Mouse (Mus musculus): ENCODE measurements around the gene Ccdc187.

Ccdc187 gene

DNA sequence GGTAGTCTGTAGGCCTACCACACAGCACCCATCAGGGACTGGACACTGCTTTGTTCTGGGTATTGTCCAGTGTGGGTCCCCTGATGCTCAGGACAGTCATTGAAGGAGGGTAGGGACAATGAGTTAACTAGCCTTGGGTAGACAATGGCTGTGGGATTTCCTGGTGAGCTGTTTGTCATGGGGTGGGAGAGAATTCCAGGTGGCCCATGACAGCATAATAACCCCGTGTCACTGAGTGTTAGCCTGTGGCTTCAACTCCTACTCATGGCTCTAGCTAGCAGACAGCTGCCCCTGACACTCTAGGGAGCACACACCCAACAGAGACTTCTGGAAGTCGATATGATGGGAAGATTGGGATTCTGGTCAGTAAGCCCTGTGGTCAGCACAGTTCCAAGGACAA is at the start of gene Ccdc187:
TSS of gene Ccdc187 (minus strand) at position 101 of the 400 bp plus-strand sequence.
- DNase-seq, result no peak

DNA sequence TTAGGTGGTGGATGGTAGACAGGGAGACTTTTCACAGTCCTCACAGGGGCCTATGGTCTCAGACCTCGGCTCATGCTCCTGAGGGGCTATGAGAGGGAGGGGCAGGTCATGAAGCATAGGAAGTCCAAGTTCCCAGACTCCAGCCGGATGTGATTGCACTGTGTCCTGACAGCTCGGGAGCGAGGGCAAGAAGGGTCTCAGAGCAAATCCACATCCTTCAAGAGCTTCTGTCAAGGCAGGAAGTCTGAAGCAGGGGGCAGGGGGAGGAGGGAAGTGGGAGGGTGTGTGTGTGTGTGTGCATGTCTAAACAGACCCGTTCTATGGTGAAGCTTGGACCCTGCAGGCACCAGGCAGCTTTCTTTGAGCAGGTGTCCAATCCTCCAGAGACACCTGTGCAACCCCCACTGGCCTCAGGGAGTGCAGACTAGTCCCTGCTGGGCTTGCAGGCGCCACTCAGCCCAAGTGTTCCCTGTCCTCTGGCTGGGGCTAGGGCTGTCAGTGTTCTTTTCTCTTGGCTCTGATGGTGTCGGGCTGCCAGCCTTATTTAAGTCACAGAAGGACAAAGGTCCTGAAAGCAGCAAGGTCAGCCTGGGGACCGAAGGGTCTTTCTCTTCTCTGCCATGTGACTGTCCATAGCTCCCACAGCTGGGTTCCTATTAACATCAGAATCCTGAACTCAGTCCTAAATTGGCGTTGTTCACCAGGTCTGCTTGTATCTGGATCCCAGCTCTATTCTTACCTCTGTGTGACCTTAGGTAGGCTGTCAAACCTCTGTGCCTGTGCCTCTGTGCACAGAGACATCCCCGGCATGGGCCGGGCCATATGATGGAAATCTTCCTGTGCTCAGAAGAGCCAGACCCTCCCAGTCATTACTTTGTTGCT is 48.5 kb upstream of the Ccdc187 start:
- DNase-seq, result no peak

DNA sequence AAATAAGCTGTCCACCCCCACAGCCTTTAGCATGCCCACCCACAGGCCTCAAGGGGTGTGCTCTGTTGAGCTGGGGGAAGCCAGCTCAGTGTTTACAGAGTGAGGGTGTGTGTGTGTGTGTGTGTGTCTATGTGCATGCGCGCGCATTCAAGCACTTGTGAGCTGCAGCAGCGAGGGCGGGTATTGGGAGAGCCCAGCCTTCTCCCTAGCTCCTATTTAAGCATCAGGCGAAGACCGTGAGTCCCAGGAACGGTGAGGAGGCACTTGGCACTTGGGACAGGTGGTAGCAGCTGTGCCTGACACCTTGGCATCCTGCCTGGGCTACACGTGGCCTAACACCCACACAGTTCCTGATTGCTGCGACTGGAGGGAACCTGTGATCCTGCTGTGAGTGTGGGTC is 47.7 kb upstream of the Ccdc187 start:
- DNase-seq, result peak; percentile 88

DNA sequence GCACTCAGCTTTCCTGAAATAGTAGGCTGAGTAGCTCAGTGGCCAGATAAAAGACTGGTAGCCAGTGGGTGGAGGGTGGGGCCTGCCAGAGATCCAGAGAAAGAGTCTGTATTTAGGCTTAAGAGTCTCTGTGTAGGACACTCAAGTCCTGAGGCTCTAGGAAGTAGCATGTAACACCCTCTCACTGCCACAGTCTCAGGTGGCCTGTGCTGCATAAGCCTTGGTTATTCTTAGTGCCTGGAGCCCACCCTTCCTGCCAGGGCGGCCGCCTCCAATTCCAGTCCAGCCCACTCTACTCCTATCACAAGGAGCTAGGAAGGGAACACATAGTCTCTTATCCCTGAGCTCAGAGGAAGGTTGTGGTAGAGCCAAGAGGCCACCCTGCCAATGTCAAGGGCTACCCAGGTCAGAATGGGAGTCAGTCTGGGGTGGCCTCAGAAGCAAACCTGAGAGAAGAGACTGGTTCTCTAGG is 47.2 kb upstream of the Ccdc187 start:
- peak; percentile 59 for DNase-seq

DNA sequence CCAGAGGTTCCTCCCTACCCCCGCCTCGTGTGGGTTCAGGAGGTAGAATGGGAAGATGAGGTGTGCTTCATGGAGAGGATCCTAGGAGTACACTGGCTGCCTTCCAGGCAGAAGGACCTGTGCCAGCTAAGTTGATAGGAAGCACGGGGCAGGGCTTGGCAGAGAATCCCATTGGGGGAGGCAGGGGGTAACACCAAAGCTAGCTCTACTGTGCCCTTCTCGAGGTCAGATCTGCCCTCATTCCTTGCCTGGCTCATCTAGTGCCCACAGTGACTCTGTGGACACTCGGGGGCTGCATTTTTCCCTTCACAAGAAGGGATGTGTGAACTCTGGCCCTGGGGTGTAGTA is 44.8 kb upstream of the Ccdc187 start:
- DNase-seq, result no peak

DNA sequence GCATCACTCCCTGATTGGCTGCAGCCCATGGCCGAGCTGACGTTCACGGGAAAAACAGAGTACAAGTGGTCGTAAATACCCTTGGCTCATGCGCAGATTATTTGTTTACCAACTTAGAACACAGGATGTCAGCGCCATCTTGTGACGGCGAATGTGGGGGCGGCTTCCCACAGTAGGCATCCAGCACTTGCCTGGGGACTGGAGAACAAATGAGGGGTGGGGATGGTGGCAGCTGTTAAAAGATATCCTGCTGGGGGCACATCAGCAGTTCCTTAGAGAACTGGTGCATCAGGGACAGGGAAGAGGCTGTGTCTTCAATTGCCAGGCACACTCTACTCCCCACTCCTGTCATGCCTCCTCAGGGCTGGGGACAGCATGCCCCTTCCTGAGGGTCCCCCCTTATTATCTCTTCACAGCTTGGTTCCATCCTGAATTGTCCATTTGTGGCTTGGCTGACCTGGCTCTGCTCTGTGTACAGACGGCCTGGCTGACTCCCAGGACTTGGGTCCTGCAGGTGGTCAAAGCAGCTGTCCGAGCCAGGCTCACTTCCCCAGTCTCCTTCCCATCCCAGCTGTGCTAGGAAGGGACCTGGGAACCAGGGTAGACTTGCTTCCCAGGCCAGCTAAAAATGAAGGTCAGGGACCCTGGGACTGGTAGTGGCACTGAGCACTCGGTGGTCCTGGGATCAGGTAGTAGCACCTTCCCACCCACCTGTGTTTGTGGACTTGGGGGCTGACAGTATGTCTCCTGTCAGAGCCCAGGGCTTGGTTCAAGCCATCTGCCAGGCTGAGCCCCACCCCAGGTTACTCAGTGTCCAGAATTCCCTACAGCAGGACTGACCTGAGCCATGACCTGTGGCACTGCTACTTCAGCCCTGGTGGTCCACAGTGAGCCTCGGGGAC is 44.2 kb upstream of the Ccdc187 start:
- no peak for DNase-seq

DNA sequence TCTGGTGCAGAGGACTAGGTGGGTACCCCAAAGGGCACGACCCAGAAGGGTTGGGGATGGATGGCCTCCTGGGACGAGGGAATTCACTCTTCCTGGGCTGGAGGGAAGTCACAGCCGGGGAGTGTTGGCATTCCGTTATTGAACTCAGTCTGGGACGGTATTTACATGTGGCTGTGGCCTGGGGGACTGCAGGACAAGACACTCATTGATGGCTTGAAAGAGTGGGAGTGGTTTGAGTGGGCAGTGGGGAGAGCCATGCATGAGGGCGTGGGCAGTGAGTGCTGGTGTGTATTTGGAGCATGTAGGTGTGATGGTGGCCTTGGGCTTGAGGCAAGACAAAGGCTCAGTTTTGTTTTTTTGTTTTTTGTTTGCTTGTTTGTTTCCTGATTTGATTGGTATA is 36.3 kb upstream of the Ccdc187 start:
- no peak for DNase-seq

DNA sequence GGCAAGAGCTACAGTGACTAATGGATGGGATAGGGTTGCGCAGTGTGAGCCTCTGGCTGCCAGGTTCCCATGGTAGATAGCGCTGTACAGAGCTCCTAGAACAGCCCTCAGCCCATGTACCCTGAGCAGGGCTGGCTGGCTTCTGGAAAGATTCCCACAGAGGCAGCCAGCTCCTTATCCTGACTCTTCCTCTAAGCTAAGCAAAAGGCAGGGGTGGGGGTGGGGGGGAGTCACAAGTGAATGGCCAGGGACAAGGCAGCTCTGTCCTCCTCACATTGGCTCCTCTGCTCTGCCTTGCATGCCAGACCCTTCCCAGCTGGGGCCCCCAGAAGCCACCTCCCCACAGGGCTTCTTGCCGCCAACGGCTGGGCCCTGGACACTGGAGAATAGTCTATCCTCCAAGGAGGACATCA is 35.7 kb upstream of the Ccdc187 start:
- no peak for DNase-seq

DNA sequence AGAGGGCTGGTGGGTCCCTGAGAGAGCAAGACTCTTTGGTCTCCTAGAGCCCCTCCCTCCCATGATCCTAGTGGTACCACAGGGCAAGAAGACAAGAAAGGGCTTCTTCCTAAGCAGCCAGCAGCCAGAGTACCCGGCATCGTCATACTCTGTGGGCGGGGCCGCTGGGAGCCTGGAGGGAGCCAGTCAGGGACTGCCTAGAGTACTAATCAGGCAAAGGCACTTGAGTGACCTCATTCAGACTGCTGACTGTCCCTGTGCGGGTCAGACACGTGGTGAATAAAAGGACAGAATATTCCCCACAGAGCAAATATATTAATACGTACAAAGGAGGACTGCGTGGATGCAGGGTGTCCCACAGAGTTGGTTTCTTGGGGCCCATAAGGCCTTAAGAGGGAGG is 35.0 kb upstream of the Ccdc187 start:
- peak; percentile 67 for DNase-seq

DNA sequence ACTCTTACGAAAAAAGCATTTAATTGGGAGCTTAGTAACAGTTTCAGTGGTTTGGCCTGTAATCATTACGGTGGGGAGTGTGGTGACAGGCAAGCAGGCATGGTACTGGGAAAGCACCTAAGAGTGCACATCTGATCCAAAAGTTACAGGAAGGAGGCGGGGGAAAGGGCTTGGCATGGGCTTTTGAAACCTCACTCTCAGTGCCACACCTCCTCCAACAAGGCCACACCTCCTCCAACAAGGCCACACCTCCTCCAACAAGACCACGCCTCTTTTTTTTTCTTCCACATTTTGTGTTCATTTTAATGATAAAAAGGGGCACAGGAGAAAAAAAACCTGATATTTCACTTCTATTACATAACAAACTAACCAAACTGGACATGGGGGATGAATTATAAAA is 33.5 kb upstream of the Ccdc187 start:
- no peak for DNase-seq

DNA sequence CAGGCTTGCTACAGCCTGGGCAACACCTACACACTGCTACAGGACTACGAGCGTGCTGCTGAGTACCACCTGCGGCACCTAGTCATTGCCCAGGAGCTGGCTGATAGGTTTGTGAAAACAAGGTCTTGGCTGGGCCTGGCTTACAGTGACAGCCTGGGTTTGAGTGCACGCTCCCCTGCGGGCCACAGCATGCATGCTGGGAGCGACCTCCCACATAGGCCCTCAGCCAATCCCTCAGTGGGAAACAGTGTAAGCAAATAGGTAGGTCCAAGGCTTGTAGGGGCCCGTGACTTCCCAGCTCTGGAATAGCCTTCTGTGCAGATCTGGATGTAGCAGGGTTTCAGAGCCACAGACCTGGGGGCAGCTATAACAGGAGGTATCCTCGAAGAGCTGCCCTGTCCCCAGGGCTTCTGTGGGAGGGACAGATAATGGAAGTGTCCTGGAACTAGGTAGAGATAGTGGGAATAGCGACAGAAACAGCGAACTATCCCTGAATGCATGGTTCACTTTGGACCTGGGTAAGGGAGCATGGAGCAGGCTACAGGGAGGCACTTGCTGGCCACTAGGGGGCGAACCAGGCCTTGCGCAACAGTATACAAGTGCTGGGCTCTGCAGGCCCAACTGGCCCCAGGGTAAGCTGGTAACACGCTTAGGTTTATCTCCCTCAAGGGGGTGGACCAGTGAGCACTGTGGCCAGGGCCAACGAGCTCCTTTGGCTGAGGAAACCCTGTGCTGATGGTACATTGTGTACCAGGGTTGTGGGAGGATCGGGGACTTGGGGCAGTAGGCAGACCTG is 31.2 kb upstream of the Ccdc187 start:
- DNase-seq, result peak; percentile 50

DNA sequence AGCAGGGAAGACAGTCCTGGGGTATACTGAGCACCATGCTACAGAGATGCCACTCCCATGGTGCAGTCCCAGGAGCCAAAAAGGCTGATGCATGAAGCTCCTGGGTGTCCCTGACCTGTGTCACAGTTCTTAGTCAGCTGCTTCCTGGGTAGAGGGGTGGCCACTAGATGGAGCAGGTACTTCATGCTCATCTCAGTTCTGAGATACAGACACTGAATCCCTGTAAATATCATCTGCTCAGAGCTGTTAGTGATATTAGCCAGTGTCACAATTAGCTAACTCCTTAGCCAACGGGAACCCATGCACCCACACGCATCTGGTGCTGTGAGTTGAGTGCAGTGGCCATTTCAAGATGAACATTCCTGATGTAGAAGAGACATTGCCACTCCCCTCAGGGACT is 30.6 kb upstream of the Ccdc187 start:
- peak; percentile 62 for DNase-seq

DNA sequence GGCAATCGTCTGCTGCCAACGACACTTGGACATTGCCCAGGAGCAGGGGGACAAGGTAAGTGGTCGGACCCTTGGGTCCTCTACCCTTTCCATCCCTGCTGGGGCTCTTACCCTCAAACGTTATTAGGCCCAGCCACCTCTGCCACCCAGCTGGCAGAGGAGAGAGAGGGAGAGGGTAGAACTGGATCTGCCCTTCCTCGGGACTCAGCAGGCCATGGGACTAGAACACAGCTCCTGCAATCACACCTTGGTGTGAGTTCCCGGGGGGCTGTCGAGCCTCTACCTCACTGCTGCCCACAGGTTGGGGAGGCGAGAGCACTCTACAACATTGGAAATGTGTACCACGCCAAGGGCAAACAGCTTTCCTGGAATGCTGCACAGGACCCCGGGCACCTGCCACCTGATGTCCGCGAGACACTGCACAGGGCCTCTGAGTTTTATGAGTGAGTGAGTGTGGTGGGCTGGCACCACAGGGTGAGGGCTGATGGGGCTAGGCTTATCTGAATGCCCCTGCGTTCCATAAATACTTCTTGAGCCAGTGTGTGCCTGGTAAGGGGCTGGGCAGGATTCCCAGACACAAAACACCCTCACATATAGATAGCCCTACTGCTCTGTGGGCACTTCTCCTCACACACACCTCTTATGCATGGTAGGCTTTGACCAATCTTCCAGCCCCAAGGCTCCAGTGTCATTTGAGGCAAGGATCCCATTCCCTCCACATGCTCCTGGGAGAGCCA is 29.4 kb upstream of the Ccdc187 start:
- no peak for DNase-seq

DNA sequence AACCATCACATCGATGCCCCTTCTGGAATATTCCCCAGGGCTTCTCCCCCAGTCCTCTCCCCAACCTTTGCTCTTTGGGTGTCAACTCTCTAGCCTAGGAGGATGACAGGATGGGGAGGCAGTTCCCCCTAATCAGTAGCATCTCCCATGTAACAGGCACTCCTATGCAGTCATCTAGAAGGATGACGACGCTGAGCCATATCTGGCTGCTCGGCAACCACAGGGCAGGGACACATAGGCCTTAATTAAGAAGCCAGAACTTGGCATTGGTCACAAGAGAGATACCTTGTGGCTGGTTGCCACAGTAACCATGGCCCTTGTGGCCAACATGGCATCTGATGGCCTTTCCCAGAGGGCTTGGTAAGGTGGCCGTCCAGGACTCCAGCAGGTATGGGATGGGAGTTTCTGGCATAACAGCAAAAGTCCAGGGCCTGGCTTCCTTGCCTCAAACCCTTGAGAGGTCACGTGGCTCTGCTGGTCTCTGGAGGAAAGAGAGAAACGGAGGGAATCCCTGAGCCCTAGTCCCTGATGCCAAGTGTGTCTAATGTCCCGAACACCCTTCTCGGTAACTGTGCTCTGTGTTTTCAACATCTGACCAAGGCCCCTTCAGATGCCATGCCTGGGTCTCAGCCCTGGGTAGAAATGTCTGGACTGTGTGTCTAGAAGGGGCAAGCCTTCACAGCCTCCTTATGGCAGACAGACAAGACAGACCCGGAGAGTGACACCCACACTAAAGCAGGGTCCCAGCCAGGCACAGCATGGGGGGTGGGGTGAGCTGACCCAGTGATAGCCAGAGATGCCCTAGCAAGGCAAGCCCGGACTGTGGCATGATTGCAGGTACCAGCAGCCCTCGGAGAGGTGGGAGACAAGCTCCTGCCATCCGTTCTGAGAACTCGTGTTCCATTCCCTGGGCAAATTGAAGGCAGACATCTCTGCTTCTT is 26.2 kb upstream of the Ccdc187 start:
- no peak for DNase-seq

DNA sequence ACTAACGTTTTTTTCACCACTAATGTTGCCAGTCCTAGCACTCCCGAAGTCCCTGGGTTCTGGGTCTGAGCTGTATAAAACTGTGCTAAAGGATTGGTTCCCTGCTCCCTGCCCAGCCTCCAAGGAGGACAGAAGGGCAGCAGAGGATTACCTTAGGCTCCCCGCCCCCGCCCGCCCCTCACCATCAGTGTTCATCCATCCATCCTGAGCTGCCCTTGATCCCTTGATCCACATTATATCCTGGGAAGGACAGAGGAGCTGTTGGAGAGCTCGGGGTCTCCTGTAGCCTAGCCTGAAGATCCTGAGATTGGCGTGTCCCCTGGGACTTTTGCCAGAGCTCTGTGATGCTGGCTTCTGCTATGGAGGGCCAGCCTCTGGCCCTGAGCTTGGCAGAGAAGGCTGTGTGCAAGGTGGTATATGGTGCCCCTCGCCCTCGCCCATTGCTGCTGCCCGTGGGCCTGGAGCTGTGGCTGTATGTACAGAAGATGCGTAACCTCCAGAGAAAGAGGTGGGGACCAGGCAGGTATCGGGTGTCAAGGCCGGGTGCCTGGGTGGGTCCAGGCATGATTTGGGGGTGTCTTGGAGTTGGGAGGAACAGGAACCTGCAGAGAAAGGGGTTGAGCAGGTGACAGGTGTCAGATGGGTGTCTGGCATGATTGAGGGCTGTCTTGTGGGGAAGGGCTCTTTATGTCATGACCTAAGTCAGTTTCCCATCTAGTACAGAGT is 25.3 kb upstream of the Ccdc187 start:
- DNase-seq, result no peak

DNA sequence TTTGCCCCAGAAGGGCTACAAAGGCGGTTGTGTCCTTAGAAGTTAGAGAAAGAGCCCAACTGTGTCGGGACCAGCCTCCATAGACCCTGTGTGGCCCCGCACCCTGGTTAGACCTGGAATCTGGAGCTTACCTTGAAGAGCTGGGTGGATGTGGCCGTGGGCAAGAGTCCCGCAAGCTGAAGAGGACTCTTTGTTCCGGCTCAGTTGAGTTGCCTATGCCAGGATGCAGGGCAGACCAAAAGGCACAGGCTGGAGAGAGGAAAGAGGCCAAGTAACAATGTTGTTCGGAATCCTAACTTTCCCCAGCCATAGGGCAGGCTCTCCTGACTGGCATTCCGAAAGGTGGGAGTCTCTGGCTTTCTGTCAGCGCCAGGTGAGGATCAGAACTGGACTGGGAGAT is 24.8 kb upstream of the Ccdc187 start:
- DNase-seq, result no peak

DNA sequence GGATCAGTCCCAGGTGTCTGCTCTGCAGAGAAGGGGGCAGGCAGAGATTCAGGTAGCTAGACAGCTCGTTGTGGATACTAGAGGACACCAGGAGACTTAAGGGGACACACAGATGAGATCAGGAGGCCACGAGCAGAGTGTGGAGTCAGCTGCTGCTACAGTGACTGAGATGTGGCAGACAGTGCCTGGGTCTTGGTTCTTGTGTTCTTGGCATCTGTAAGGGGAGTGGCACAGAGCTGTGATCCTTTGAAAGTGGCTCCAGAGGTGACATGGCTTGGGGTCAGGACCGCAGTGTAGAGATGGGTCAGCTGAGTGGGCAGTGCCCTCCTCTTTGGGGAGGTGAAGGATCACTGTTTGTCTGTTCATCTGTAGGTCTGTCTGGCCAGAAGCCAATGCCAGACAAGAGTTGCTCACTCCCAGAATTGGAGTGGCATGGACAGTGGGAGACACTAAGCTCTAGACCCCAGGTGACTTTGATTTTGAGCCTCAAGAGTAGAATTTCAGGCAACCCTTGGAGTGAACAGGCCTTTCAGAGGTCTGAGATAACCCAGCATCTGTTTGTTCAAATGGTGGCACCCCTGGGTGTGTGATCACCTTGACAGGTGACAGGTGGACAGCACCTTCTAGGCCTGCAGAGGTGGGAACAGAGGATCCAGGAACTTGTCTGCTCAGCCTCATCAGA is 23.8 kb upstream of the Ccdc187 start:
- no peak for DNase-seq

DNA sequence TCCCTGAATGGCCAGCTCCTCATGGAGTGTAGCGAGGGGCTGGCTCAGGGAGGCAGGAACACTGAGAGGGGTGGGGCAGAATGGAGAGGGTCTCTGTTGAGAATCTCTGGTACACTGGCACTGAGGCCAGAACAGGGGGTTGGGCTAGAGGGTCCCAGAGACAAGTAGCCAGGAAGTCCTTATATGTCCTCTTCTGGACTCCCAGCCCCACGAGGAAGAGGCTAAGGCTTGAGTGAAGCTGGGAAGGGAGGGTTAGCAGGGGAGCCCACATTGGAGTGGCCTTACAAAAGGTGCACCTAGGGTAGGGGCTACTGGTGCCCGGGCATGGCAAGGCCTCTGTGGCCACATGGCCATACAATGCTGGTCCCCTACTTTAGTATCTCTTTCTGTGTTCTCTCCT is 23.0 kb upstream of the Ccdc187 start:
- DNase-seq, result no peak

DNA sequence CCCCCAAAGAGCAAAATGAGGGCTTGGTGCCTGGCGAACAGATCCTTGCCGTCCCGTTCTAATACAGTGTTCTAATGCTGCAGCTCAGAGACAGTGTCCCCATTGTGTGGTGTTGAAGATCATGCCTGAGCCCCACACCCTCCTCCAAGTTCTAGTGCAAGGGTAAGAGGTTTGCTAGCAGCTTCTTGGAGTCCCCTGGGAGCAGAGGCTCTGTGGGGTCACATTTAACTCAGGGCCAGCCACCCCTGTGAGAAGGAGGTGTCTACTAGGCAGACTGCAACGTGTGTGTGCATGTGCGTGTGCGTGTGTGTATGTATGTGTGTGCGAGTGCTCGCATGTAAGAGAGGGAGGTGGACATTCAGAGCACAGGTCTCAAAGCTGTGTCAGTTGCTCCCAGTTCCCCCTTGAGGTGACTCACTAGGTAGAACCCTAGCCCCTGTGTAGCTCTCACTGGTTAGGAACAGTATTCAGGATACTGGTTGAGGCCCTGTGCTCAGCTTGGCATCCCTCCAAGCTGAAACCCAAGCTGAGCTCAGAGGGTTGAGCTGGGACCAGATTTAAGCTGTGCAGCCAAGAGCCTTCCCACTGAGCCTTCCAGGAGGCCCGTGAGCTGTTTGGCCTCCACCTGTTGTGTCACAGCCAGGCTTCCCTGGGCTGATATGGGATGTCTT is 22.4 kb upstream of the Ccdc187 start:
- no peak for DNase-seq

Measured in right cerebral cortex, adult 18-20 months (tissue).